Mouse (Mus musculus): Measurements from ENCODE around the gene Gm38655.

GRCm38 (mm10) chr17:25138803-25139202 is 36.5 kb downstream of the Gm38655 start:
- TF ChIP-seq CTCF (IDR thresholded peaks at IDR 0.05; ENCODE audit: borderline replicate concordance, insufficient read depth, low read depth, low read length) (no peak), POLR2A (IDR thresholded peaks at IDR 0.05; ENCODE audit: borderline replicate concordance, insufficient read depth, low read length) (no peak)

All from cerebellum, adult 2 months (tissue).